Mouse (Mus musculus) neural tube, embryonic 11.5 days (tissue): ENCODE data around the gene Mapk6. TPM values are rescaled to one million over a fixed set of nuclear protein-coding genes. Genes with fewer than 3 reads are reported as not detected.

Experiments
- ATAC-seq: fragments of 200-750 bp; cut with Nextera tagmentation; 2 replicates; pipeline ENCODE4 v1.8.0; 2017; ENCODE audit warnings: moderate number of reproducible peaks, mild to moderate bottlenecking, moderate TSS enrichment, moderate library complexity; ENCODE audit not compliant: insufficient read depth, low FRiP score, low TSS enrichment
- DNase-seq: peaks from one replicate; pipeline ENCODE4 v3.0.0-alpha.2; 2015; ENCODE audit warnings: low spot score
- H3K27ac ChIP-seq: fragments of 300-500 bp; sonication (generic); 2 replicates; pipeline ENCODE4 v1.5.1; 2014; ENCODE audit warnings: low read depth, mild to moderate bottlenecking, low read length
- H3K27me3 ChIP-seq: fragments of 300-500 bp; sonication (generic); 2 replicates; pipeline ENCODE4 v1.6.1; 2014; ENCODE audit warnings: mild to moderate bottlenecking, low read length, mixed read lengths; ENCODE audit not compliant: control insufficient read depth, insufficient read depth
- H3K36me3 ChIP-seq: fragments of 300-500 bp; sonication (generic); 2 replicates; pipeline ENCODE4 v1.6.1; 2014; ENCODE audit warnings: mild to moderate bottlenecking, low read length, moderate library complexity, mixed read lengths; ENCODE audit not compliant: control insufficient read depth, insufficient read depth
- H3K4me1 ChIP-seq: fragments of 300-500 bp; sonication (generic); 2 replicates; pipeline ENCODE4 v1.6.1; 2014; ENCODE audit warnings: low read length, mixed read lengths; ENCODE audit not compliant: control insufficient read depth, insufficient read depth
- H3K4me2 ChIP-seq: fragments of 300-500 bp; sonication (generic); 2 replicates; pipeline ENCODE4 v1.6.1; 2014; ENCODE audit warnings: low read depth, mild to moderate bottlenecking, moderate library complexity
- H3K4me3 ChIP-seq: fragments of 300-500 bp; sonication (generic); 2 replicates; pipeline ENCODE4 v1.5.1; 2014; ENCODE audit warnings: low read depth, low read length
- H3K9ac ChIP-seq: fragments of 300-500 bp; sonication (generic); 2 replicates; pipeline ENCODE4 v1.6.1; 2014; ENCODE audit warnings: mild to moderate bottlenecking, low read length
- H3K9me3 ChIP-seq: fragments of 300-500 bp; sonication (generic); 2 replicates; pipeline ENCODE4 v1.6.1; 2016; ENCODE audit warnings: low read length; ENCODE audit not compliant: control insufficient read depth
- WGBS: fragments of 180-500 bp; shearing (Covaris S2); extraction: QIAGEN DNeasy Blood & Tissue Kit; methylation state at CpG from one replicate; pipeline ENCODE4 v1.1.7; 2014; 5-methylcytosine and 5-hydroxymethylcytosine counted together
- polyA plus RNA-seq: library from polyadenylated mRNA; unstranded; fragments of >200 nt; fragmentation: Nextera tagmentation; extraction: Ambion mirVana; gene quantifications from 2 replicates; pipeline ENCODE4 v1.2.1, GENCODE M21; 2014

The Mapk6 gene
- polyA plus RNA-seq, 1 experiment from 2014 or later = 213 TPM

DNA sequence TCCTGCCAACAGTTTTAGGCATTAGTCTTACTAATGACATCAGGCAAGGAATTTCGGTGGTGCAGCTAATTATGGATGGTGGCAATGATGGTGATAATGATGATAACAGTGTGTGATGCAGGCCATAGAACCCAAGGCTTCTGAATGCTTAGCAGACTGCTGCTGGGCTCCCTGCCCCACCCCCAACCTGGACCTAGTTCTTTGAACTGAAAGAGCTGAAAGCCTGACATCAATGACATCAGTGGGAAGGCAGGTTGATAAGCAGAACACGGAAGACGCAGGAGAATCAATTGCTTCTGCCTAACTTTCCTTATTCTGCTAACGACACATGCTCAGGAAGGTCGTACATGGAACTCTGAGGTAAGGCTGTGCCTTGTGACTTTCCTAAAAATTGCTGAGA, 3.4 kb upstream of the Mapk6 start:
- WGBS = 74% methylated on average over 5 of the region's 5 CpGs
- H3K9ac ChIP-seq = no peak overlapping the region
- ATAC-seq (no peak), DNase-seq (no peak)
- no peaks in the 10 kb centered on the region for H3K9me3 ChIP-seq
- H3K4me2 ChIP-seq = no peak overlapping the region
- no peaks in the 10 kb centered on the region for H3K27me3 ChIP-seq
- no peak overlapping the region for H3K27ac ChIP-seq
- no peaks in the 10 kb centered on the region for H3K36me3 ChIP-seq
- H3K4me3 ChIP-seq = no peak overlapping the region
- H3K4me1 ChIP-seq = peaks cover 3% of the 10 kb centered on the region; the same call in 1 of the 2 replicates

DNA sequence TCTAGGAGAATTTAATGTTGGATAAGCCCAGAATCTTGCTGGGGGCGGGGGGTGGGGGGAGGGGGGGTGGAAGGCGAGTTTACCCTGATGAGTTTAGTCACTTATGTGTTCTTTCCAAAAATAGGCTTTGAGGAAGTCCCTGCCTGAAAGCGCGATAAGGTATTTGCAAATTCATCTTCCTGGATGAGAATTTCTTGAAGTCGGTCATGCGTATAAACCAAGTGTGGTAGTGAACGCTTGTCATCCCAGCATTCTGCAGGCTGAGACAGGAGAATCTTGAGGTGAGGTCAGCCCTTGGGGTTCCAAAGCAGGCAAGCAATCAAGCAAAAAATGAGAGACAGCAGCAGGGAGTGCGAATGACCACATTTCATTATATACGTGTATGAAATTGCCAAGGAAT, 1.8 kb upstream of the Mapk6 start:
- Histone ChIP-seq H3K4me2 (no peak overlapping the region), H3K36me3 (no peaks in the 10 kb centered on the region), H3K9ac (no peak overlapping the region), H3K9me3 (no peaks in the 10 kb centered on the region), H3K27me3 (no peaks in the 10 kb centered on the region), H3K27ac (no peak overlapping the region), H3K4me3 (no peak overlapping the region), H3K4me1 (peaks cover 5% of the 10 kb centered on the region; the same call in 1 of the 2 replicates)
- 90% methylated on average over 9 of the region's 9 CpGs for WGBS
- DNase-seq = no peak
- ATAC-seq = no peak

DNA sequence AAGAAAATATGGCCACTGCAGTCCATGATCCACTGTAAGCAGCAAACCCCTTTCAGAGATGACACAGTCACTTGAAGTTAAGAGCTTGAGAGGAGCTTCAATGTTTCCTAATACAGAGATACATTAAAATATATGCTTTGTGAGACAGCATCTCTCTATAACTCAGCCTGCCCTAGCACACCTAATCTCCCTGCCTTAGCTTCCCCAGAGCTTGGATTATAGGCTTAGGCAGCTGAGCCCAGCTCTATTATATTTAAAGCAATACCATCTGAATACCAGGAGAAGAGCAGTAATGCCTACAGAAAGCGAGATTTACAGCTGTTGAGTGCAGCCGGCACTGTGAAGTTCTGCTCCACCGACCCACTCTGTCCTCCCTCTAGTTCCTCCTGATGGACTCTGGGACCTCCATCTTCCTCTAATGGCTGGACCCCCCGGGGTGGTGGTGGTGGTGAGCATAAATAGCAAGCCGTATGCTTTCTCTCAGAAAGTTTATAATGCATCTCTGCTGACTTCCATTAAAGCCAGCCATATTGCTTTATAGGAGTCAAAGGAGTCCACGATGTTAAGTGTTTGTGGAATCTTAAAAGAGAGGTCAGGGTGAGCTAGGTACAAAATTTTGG, 1.2 kb upstream of the Mapk6 start:
- no peak overlapping the region for H3K4me2 ChIP-seq
- H3K9me3 ChIP-seq = no peaks in the 10 kb centered on the region
- ATAC-seq = no peak
- WGBS = 76% methylated on average over 6 of the region's 6 CpGs
- H3K36me3 ChIP-seq = no peaks in the 10 kb centered on the region
- H3K27me3 ChIP-seq = no peaks in the 10 kb centered on the region
- peaks cover 11% of the 10 kb centered on the region; the same call in 1 of the 2 replicates for H3K4me1 ChIP-seq
- H3K4me3 ChIP-seq = no peak overlapping the region
- no peak overlapping the region; the same call in 1 of the 2 replicates for H3K9ac ChIP-seq
- no peak for DNase-seq
- H3K27ac ChIP-seq = no peak overlapping the region

DNA sequence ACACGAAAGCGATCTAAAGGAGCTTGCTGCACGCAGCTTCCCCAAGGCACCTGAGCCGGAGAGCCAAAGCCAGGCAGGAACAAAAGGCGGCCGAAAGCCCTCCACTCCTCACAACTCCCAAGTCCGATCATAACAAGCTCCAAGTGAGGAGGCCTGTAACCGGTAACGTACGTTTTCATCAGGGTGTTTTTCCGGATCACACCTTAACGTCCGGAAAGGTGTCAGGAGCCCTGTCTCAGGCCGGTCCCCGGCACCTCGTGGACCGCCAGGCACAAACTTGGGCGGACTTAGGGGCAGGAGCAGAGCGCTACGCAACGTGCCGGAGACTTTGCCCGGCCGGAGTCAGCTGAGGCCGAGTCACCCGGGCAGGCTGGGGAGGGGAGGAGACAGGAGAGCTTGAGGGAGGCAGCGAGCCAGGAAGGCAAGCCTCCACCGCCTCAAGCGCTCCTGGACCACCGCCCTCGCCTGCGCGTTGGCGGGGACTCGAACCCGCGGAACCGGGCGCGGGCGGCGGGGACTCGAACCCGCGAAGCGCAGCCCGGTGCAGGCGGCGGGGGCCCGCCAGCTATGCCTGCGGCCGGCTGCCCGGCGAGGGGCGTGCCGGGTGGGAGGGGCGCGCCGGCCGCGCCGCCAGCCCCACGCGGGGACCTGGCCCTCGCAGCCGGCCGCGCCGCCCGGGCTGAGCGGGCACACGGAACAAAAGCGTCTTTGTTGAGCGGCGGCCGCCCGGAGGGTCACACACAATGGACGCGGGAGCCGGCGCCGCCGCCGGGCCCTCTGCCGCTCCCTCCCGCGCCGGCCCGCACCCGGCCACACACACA, 564 bp downstream of the Mapk6 start:
- peak overlapping the region; percentile 98 for H3K9ac ChIP-seq
- no peaks in the 10 kb centered on the region for H3K36me3 ChIP-seq
- H3K27ac ChIP-seq = peak overlapping the region; percentile 99
- H3K4me2 ChIP-seq = peak overlapping the region; percentile 44
- DNase-seq = peak; percentile 76
- H3K4me1 ChIP-seq = peaks cover 14% of the 10 kb centered on the region; the same call in 1 of the 2 replicates
- peak; percentile 92 for ATAC-seq
- under 1% methylated on average over 55 of the region's 90 CpGs for WGBS
- no peaks in the 10 kb centered on the region for H3K9me3 ChIP-seq
- H3K27me3 ChIP-seq = no peaks in the 10 kb centered on the region
- H3K4me3 ChIP-seq = peak overlapping the region; percentile 78

DNA sequence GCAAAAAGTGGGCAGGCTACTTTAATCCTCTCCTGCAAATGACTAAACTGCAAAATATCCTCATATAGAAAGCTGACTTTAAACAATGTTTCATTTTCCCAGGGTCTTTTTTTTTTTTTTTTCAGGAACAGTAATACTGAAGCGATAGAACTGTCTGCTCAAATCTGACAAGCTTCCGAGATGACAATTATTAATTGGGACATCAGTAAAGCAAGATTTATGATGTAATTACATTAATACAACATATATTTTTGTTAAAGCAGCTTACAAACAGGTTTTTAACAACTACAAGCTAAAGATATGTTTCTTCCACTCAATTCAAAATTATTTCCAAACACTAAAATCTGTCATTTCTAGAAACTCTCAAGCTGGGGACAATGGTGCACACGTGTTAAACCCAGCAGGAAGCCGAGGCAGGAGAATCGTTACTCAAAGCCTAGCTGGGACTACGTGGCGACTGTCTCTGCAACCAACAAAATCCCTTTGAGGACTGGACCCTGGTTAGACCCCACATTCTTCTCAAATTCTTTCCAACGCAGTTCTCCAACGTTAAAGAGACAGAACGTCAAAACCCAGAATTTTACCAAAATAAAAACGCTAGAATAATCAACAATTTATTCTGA, 1.5 kb downstream of the Mapk6 start:
- H3K9me3 ChIP-seq = no peaks in the 10 kb centered on the region
- ATAC-seq = no peak
- H3K27ac ChIP-seq = no peak overlapping the region
- peak; percentile 33 for DNase-seq
- H3K4me3 ChIP-seq = peak overlapping the region; percentile 78
- no peaks in the 10 kb centered on the region for H3K27me3 ChIP-seq
- peak overlapping the region; percentile 44 for H3K4me2 ChIP-seq
- H3K4me1 ChIP-seq = peaks cover 14% of the 10 kb centered on the region; the same call in 1 of the 2 replicates
- 4% methylated on average over 11 of the region's 11 CpGs for WGBS
- no peaks in the 10 kb centered on the region for H3K36me3 ChIP-seq
- peak overlapping the region; percentile 98 for H3K9ac ChIP-seq

DNA sequence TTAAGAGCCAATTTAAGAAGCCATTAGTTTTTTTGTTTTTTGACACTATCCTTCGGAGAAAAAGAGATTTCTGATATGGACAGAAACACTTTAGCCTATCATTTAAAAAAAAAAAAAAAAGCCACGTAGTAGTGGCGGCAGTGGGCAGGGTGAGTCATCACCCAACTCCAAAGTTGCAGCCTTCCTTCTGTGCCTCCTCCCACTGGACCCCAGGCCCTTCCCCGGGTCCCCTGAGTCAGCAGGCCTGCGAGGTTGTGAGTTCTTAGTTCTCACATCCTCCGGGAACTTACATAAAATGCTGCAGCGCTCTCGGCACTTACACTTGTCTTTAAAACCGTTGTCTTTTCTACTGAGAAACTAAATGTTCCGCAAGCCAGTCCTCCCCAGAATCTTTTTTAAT, 2.0 kb downstream of the Mapk6 start:
- Histone ChIP-seq H3K9ac (peak overlapping the region; percentile 2; the same call in 1 of the 2 replicates), H3K4me1 (peaks cover 14% of the 10 kb centered on the region; the same call in 1 of the 2 replicates), H3K9me3 (no peaks in the 10 kb centered on the region), H3K36me3 (no peaks in the 10 kb centered on the region), H3K4me3 (peak overlapping the region; percentile 78), H3K27me3 (no peaks in the 10 kb centered on the region), H3K27ac (no peak overlapping the region), H3K4me2 (peak overlapping the region; percentile 44)
- 16% methylated on average over 10 of the region's 10 CpGs for WGBS
- ATAC-seq (no peak), DNase-seq (peak; percentile 30)

DNA sequence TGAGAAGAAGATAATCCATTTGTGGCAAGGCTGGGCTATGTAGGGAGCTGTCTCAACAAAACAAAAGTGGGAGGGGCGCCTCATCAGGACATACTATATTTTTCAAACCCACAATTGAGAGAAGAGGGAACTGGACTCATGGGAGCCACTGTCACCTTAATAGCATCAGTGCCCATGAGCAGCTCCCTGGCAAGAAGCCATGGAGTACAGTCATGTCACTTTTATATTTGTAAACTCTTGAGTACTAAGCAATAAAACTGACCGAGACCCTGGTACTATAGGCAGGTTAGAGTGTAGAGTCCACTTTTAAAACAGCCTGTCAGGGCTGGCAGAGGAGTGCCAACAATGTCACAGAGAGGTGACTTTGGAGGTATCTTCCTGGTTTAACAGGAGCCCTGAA, 3.7 kb downstream of the Mapk6 start:
- WGBS = 97% methylated on average over 2 of the region's 2 CpGs

DNA sequence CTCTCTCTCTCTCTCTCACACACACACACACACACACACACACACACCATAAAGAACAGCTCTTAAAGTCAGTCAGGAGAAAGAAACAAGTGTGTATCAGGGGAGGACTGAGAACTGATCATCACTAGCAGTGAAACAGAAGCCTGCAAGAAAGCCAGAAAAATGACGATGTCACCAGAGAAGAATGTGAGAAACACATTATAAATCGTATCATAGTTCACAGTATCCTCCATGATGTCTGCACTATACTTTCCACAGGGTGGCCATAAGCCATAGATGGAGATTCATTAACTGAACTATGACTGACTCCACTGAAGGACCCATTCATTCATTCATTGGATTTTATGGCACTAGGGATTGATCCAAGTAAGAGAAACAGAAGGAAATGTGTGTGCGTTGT, 6.3 kb downstream of the Mapk6 start:
- H3K9me3 ChIP-seq = no peaks in the 10 kb centered on the region
- no peak overlapping the region for H3K4me2 ChIP-seq
- DNase-seq (no peak), ATAC-seq (no peak)
- H3K9ac ChIP-seq = no peak overlapping the region
- peaks cover 11% of the 10 kb centered on the region; the same call in 1 of the 2 replicates for H3K4me1 ChIP-seq
- no peaks in the 10 kb centered on the region for H3K36me3 ChIP-seq
- WGBS = 75% methylated on average over 3 of the region's 3 CpGs
- no peak overlapping the region for H3K27ac ChIP-seq
- H3K4me3 ChIP-seq = no peak overlapping the region
- H3K27me3 ChIP-seq = no peaks in the 10 kb centered on the region

More for the DNA sequence above, 3.7 kb downstream of the Mapk6 start:
- H3K9ac ChIP-seq = no peak overlapping the region
- H3K27me3 ChIP-seq = no peaks in the 10 kb centered on the region
- no peak overlapping the region for H3K4me3 ChIP-seq
- H3K4me2 ChIP-seq = no peak overlapping the region
- H3K36me3 ChIP-seq = no peaks in the 10 kb centered on the region
- peaks cover 14% of the 10 kb centered on the region; the same call in 1 of the 2 replicates for H3K4me1 ChIP-seq
- DNase-seq (no peak), ATAC-seq (no peak)
- H3K9me3 ChIP-seq = no peaks in the 10 kb centered on the region
- H3K27ac ChIP-seq = no peak overlapping the region
